Mouse (Mus musculus) c-Kit-positive CD71-positive TER-119-positive erythroid progenitor cells, embryonic 14.5 days (primary cell): ENCODE measurements around the gene Bpifb9a.
"Not testable (repeated sequence)": the region's sequence is repeated elsewhere in the genome, so short reads cannot be mapped to it uniquely, and the experiment has no call there.

Experiments used
- DNase-seq: peaks from one replicate; pipeline ENCODE4 v3.0.0-alpha.2; 2013; ENCODE audit warnings: low spot score

Bpifb9a gene

GRCm38 (mm10) chr2:154257554-154257953 is at the start of gene Bpifb9a:
TSS of gene Bpifb9a (plus strand) at chr2:154257854.
- not testable (repeated sequence) for DNase-seq

GRCm38 (mm10) chr2:154209112-154209511 is 48.5 kb upstream of the Bpifb9a start:
- DNase-seq = peak; percentile 10

GRCm38 (mm10) chr2:154211121-154211520 is 46.5 kb upstream of the Bpifb9a start:
- DNase-seq = no peak

GRCm38 (mm10) chr2:154211881-154212280 is 45.8 kb upstream of the Bpifb9a start:
- DNase-seq = no peak

- peak; percentile 63 for DNase-seq
These were observed 42.5 kb upstream of the Bpifb9a start for GRCm38 (mm10) chr2:154215191-154215590.

GRCm38 (mm10) chr2:154219950-154220349 is 37.7 kb upstream of the Bpifb9a start:
- DNase-seq = no peak

- DNase-seq = no peak
These were observed 34.3 kb upstream of the Bpifb9a start, which contains the start of gene Bpifb5 for GRCm38 (mm10) chr2:154223265-154223916. TSS of gene Bpifb5 (plus strand) at chr2:154223742.

GRCm38 (mm10) chr2:154223917-154224273 is 33.8 kb upstream of the Bpifb9a start:
- no peak for DNase-seq

- DNase-seq = no peak
These were observed 30.7 kb upstream of the Bpifb9a start for GRCm38 (mm10) chr2:154226991-154227390.

- DNase-seq = no peak
These were observed 29.8 kb upstream of the Bpifb9a start for GRCm38 (mm10) chr2:154227830-154228229.

- no peak for DNase-seq
These were observed 24.2 kb upstream of the Bpifb9a start for GRCm38 (mm10) chr2:154233426-154233825.

GRCm38 (mm10) chr2:154240771-154241170 is 16.9 kb upstream of the Bpifb9a start:
- no peak for DNase-seq

GRCm38 (mm10) chr2:154242726-154243125 is 14.9 kb upstream of the Bpifb9a start:
- not testable (repeated sequence) for DNase-seq

GRCm38 (mm10) chr2:154243356-154244036 is 14.2 kb upstream of the Bpifb9a start:
- no peak for DNase-seq

GRCm38 (mm10) chr2:154245322-154245721 is 12.3 kb upstream of the Bpifb9a start:
- no peak for DNase-seq

- DNase-seq = not testable (repeated sequence)
These were observed 2.4 kb upstream of the Bpifb9a start for GRCm38 (mm10) chr2:154255254-154255653.

GRCm38 (mm10) chr2:154255770-154256169 is 1.9 kb upstream of the Bpifb9a start:
- no peak for DNase-seq

GRCm38 (mm10) chr2:154264397-154264796 is 6.7 kb downstream of the Bpifb9a start:
- DNase-seq = not testable (repeated sequence)

- DNase-seq = not testable (repeated sequence)
These were observed 34.2 kb downstream of the Bpifb9a start for GRCm38 (mm10) chr2:154291866-154292265.

GRCm38 (mm10) chr2:154292833-154293232 is 35.2 kb downstream of the Bpifb9a start:
- no peak for DNase-seq

- peak; percentile 31 for DNase-seq
These were observed 37.1 kb downstream of the Bpifb9a start for GRCm38 (mm10) chr2:154294746-154295145.

GRCm38 (mm10) chr2:154300496-154300895 is 42.8 kb downstream of the Bpifb9a start:
- peak; percentile 75 for DNase-seq

GRCm38 (mm10) chr2:154301763-154302162 is 44.1 kb downstream of the Bpifb9a start:
- no peak for DNase-seq
